Mouse (Mus musculus) erythroblast, embryonic 14.5 days (primary cell): ENCODE measurements around the gene Cnn3. TPM values are rescaled to one million over a fixed set of nuclear protein-coding genes. Genes with fewer than 3 reads are reported as not detected.

Experiments used
- H3K27me3 ChIP-seq: 2 replicates; pipeline ENCODE4 v1.6.1; 2012; ENCODE audit warnings: inconsistent platforms; ENCODE audit not compliant: control insufficient read depth
- H3K36me3 ChIP-seq: 2 replicates; pipeline ENCODE4 v1.6.1; 2012; ENCODE audit warnings: mild to moderate bottlenecking, inconsistent platforms; ENCODE audit not compliant: control insufficient read depth
- H3K4me1 ChIP-seq: 2 replicates; pipeline ENCODE4 v1.6.1; 2012; ENCODE audit warnings: inconsistent platforms; ENCODE audit not compliant: control insufficient read depth
- H3K4me3 ChIP-seq: replicated peaks from 2 replicates; pipeline ENCODE3; 2012; ENCODE audit warnings: moderate library complexity, mild to moderate bottlenecking, inconsistent platforms
- H3K9me3 ChIP-seq: 2 replicates; pipeline ENCODE4 v1.6.1; 2012; ENCODE audit warnings: low read length, inconsistent platforms, mixed read lengths; ENCODE audit not compliant: control insufficient read depth
- GATA1 ChIP-seq: IDR thresholded peaks from 2 replicates; pipeline ENCODE4 v1.6.1; 2012; ENCODE audit warnings: low read length, inconsistent platforms, mixed read lengths
- TAL1 ChIP-seq: IDR thresholded peaks from 3 replicates; pipeline ENCODE4 v1.6.1; 2012; ENCODE audit warnings: low read length, inconsistent platforms, mixed read lengths
- polyA plus RNA-seq: library from polyadenylated mRNA; stranded (reverse); fragments of >175 nt; gene quantifications from 2 replicates; pipeline ENCODE4 v1.2.3, GENCODE M21; 2012

Cnn3 gene
- polyA plus RNA-seq, 1 experiment, result 0.15 TPM

- Histone ChIP-seq H3K27me3 (no peaks in the 10 kb centered on the region), H3K9me3 (no peaks in the 10 kb centered on the region), H3K4me1 (peaks cover 36% of the 10 kb centered on the region), H3K36me3 (peaks cover 20% of the 10 kb centered on the region), H3K4me3 (peak overlapping the region; percentile 57)
- TF ChIP-seq TAL1 (peak; percentile 47), GATA1 (no peak)
Measured at GRCm38 (mm10) chr3:121460473-121461193, 34.3 kb downstream of the Cnn3 start.

- no peaks in the 10 kb centered on the region for H3K9me3 ChIP-seq
Measured at GRCm38 (mm10) chr3:121461477-121461876, 35.2 kb downstream of the Cnn3 start.

GRCm38 (mm10) chr3:121462782-121463181, 36.5 kb downstream of the Cnn3 start:
- Histone ChIP-seq H3K4me3 (no peak overlapping the region), H3K27me3 (no peaks in the 10 kb centered on the region), H3K9me3 (no peaks in the 10 kb centered on the region), H3K36me3 (peaks cover 3% of the 10 kb centered on the region; the same call in 1 of the 2 replicates), H3K4me1 (peaks cover 48% of the 10 kb centered on the region)
- TF ChIP-seq TAL1, result no peak
- no peak for TF ChIP-seq GATA1

More at GRCm38 (mm10) chr3:121461477-121461876, 35.2 kb downstream of the Cnn3 start:
- no peak overlapping the region for H3K4me3 ChIP-seq
- TF ChIP-seq GATA1 (no peak), TAL1 (no peak)
- no peaks in the 10 kb centered on the region for H3K27me3 ChIP-seq
- peaks cover 40% of the 10 kb centered on the region for H3K4me1 ChIP-seq
- peaks cover 13% of the 10 kb centered on the region for H3K36me3 ChIP-seq

- Histone ChIP-seq H3K4me1 (peaks cover 46% of the 10 kb centered on the region), H3K9me3 (no peaks in the 10 kb centered on the region), H3K27me3 (no peaks in the 10 kb centered on the region), H3K36me3 (no peaks in the 10 kb centered on the region; the same call in 1 of the 2 replicates), H3K4me3 (no peak overlapping the region)
- TF ChIP-seq GATA1, result no peak
- no peak for TF ChIP-seq TAL1
Measured at GRCm38 (mm10) chr3:121464733-121465305, 38.5 kb downstream of the Cnn3 start.

GRCm38 (mm10) chr3:121465795-121466194, 39.5 kb downstream of the Cnn3 start:
- peaks cover 40% of the 10 kb centered on the region for H3K4me1 ChIP-seq
- TF ChIP-seq GATA1 (no peak), TAL1 (no peak)
- no peaks in the 10 kb centered on the region for H3K27me3 ChIP-seq
- no peak overlapping the region for H3K4me3 ChIP-seq
- no peaks in the 10 kb centered on the region for H3K9me3 ChIP-seq
- H3K36me3 ChIP-seq, result no peaks in the 10 kb centered on the region; the same call in 1 of the 2 replicates

- Histone ChIP-seq H3K4me1 (peaks cover 30% of the 10 kb centered on the region), H3K9me3 (no peaks in the 10 kb centered on the region), H3K36me3 (no peaks in the 10 kb centered on the region), H3K27me3 (no peaks in the 10 kb centered on the region), H3K4me3 (no peak overlapping the region)
- TF ChIP-seq TAL1, result no peak
- no peak for TF ChIP-seq GATA1
Measured at GRCm38 (mm10) chr3:121467094-121467552, 40.8 kb downstream of the Cnn3 start.

GRCm38 (mm10) chr3:121468136-121468535, 41.8 kb downstream of the Cnn3 start:
- H3K4me1 ChIP-seq, result peaks cover 28% of the 10 kb centered on the region
- H3K4me3 ChIP-seq, result no peak overlapping the region
- no peaks in the 10 kb centered on the region for H3K27me3 ChIP-seq
- no peaks in the 10 kb centered on the region for H3K36me3 ChIP-seq
- H3K9me3 ChIP-seq, result no peaks in the 10 kb centered on the region
- TF ChIP-seq GATA1 (no peak), TAL1 (no peak)

- H3K27me3 ChIP-seq, result no peaks in the 10 kb centered on the region
- H3K9me3 ChIP-seq, result no peaks in the 10 kb centered on the region
- no peaks in the 10 kb centered on the region for H3K36me3 ChIP-seq
- H3K4me3 ChIP-seq, result no peak overlapping the region
- H3K4me1 ChIP-seq, result peaks cover 31% of the 10 kb centered on the region
- TF ChIP-seq TAL1, result no peak
- no peak for TF ChIP-seq GATA1
Measured at GRCm38 (mm10) chr3:121469185-121469975, 43.1 kb downstream of the Cnn3 start.

- no peak for TF ChIP-seq GATA1
- TF ChIP-seq TAL1, result no peak
- no peak overlapping the region for H3K4me3 ChIP-seq
- peaks cover 41% of the 10 kb centered on the region for H3K4me1 ChIP-seq
- no peaks in the 10 kb centered on the region for H3K9me3 ChIP-seq
- no peaks in the 10 kb centered on the region for H3K27me3 ChIP-seq
- no peaks in the 10 kb centered on the region for H3K36me3 ChIP-seq
Measured at GRCm38 (mm10) chr3:121471703-121472102, 45.4 kb downstream of the Cnn3 start.
